Mouse (Mus musculus) liver, embryonic 14.5 days (tissue): ENCODE results near the gene Iqcf1. TPM values are rescaled to one million over a fixed set of nuclear protein-coding genes. Genes with fewer than 3 reads are reported as not detected.

ENCODE experiments used
- ATAC-seq: fragments of 200-750 bp; cut with Nextera tagmentation; 2 replicates; pipeline ENCODE4 v1.8.0; 2017; ENCODE audit warnings: moderate number of reproducible peaks, mild to moderate bottlenecking, moderate library complexity; ENCODE audit not compliant: insufficient read depth
- DNase-seq, 3 experiments: peaks; one replicate each; pipeline ENCODE4 v3.0.0-alpha.2; 2012 to 2013; ENCODE audit warnings: low read depth in 3 of 3, low spot score in 3 of 3
- H3K27ac ChIP-seq: fragments of 300-500 bp; sonication (generic); 2 replicates; pipeline ENCODE4 v1.5.1; 2014; ENCODE audit warnings: moderate library complexity, mild to moderate bottlenecking, control low read depth, inconsistent platforms
- H3K27me3 ChIP-seq: fragments of 300-500 bp; sonication (generic); 2 replicates; pipeline ENCODE4 v1.6.1; 2014; ENCODE audit warnings: mild to moderate bottlenecking, low read length, moderate library complexity; ENCODE audit not compliant: control insufficient read depth, insufficient read depth
- H3K36me3 ChIP-seq: fragments of 300-500 bp; sonication (generic); replicated peaks from 2 replicates; pipeline ENCODE4 v1.6.1; 2014; ENCODE audit warnings: low read depth; ENCODE audit not compliant: control insufficient read depth, insufficient read depth
- H3K4me1 ChIP-seq, 2 experiments: fragments of 200-500 bp in 1 of 2; fragments of 300-500 bp in 1 of 2; sonication (generic) in 1 of 2; replicated peaks; 2 replicates each; pipeline ENCODE4 v1.6.1; 2012 to 2014; ENCODE audit warnings: antibody characterized with exemption in 1 of 2, inconsistent platforms in 1 of 2, low read length in 1 of 2; ENCODE audit not compliant: control insufficient read depth in 2 of 2, insufficient read depth in 2 of 2
- H3K4me2 ChIP-seq: fragments of 300-500 bp; sonication (generic); 2 replicates; pipeline ENCODE4 v1.6.1; 2014; ENCODE audit warnings: low read depth, mild to moderate bottlenecking, control low read depth, moderate library complexity
- H3K4me3 ChIP-seq, 2 experiments: fragments of 200-500 bp in 1 of 2; fragments of 300-500 bp in 1 of 2; sonication (generic) in 1 of 2; 2 replicates each; pipeline ENCODE4 v1.5.1; 2012 to 2014; ENCODE audit warnings: low read depth in 2 of 2, low read length in 2 of 2, mild to moderate bottlenecking in 2 of 2, control low read depth in 1 of 2, inconsistent platforms in 1 of 2, moderate library complexity in 1 of 2; ENCODE audit not compliant: insufficient read depth in 1 of 2
- H3K9ac ChIP-seq: fragments of 300-500 bp; sonication (generic); replicated peaks from 2 replicates; pipeline ENCODE4 v1.6.1; 2014; ENCODE audit warnings: mild to moderate bottlenecking, control low read depth, moderate library complexity
- H3K9me3 ChIP-seq: fragments of 300-500 bp; sonication (generic); 2 replicates; pipeline ENCODE4 v1.6.1; 2016; ENCODE audit warnings: low read length, mixed read lengths; ENCODE audit not compliant: control insufficient read depth
- CTCF ChIP-seq: IDR thresholded peaks from 2 replicates; pipeline ENCODE4 v1.5.1; 2016; ENCODE audit warnings: antibody characterized with exemption, low read depth, control low read depth
- EP300 ChIP-seq: IDR thresholded peaks from 2 replicates; pipeline ENCODE4 v1.6.1; 2016; ENCODE audit warnings: antibody characterized with exemption, low read depth
- WGBS: fragments of 180-500 bp; shearing (Covaris S2); extraction: QIAGEN DNeasy Blood & Tissue Kit; methylation state at CpG from one replicate; pipeline ENCODE4 v1.1.7; 2014; ENCODE audit not compliant: insufficient replicate concordance; 5-methylcytosine and 5-hydroxymethylcytosine counted together
- polyA plus RNA-seq, 2 experiments: library from polyadenylated mRNA; depleted of rRNA in 1 of 2; stranded (reverse) in 1 of 2; unstranded in 1 of 2; fragments of >200 nt; fragmentation: Nextera tagmentation in 1 of 2; extraction: Ambion mirVana in 1 of 2; gene quantifications; 2 replicates each; pipeline versions ENCODE4 v1.2.1 to v1.2.3; 2012 to 2014

Iqcf1 gene
- polyA plus RNA-seq, 2 experiments: not detected

- no peak overlapping the region for H3K4me3 ChIP-seq
- H3K36me3 ChIP-seq: no peaks in the 10 kb centered on the region
- no peak for TF ChIP-seq EP300
- no peak for TF ChIP-seq CTCF
- no peaks in the 10 kb centered on the region for H3K27me3 ChIP-seq
- H3K27ac ChIP-seq: no peak overlapping the region
- H3K9ac ChIP-seq: no peak overlapping the region
- ATAC-seq (no peak), DNase-seq (no peak)
- WGBS: 53% methylated on average over 5 of the region's 5 CpGs
- H3K4me1 ChIP-seq: peaks cover 6 to 12% of the 10 kb centered on the region in 2 experiments; a peak in 3 of 4 replicates
- H3K4me2 ChIP-seq: no peak overlapping the region
- no peaks in the 10 kb centered on the region for H3K9me3 ChIP-seq
Observed at GRCm38 (mm10) chr9:106473753-106474105, 26.0 kb upstream of the Iqcf1 start.

GRCm38 (mm10) chr9:106474456-106474855, 25.3 kb upstream of the Iqcf1 start:
- H3K4me1 ChIP-seq: peaks cover 6 to 12% of the 10 kb centered on the region in 2 experiments; a peak in 3 of 4 replicates
- H3K27me3 ChIP-seq: no peaks in the 10 kb centered on the region
- WGBS: 4% methylated on average over 6 of the region's 6 CpGs

DNA sequence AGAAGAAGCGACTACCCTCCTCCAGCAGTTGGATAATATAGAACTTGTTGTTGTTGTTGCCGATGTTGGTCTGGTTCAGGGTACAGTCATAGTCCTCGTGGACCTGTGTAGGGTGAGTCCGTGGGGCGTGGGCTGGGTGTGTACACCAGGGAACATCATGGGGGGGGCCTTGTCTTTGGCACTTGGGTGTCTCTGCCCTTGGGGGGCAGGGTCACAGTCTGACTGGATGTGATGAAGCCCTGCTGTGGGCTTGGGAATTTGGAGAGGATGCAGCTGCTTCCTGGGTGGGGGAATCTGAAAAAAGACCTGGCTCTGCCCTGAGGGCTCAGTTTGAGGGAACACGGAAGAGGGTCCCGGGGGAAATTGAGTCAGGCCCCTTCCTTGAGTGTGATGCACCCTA, 24.7 kb upstream of the Iqcf1 start:
- no peak overlapping the region for H3K4me2 ChIP-seq
- H3K9ac ChIP-seq: no peak overlapping the region
- no peaks in the 10 kb centered on the region for H3K27me3 ChIP-seq
- no peaks in the 10 kb centered on the region for H3K36me3 ChIP-seq
- no peaks in the 10 kb centered on the region for H3K9me3 ChIP-seq
- DNase-seq: no peak
- no peak for TF ChIP-seq EP300
- no peak for TF ChIP-seq CTCF
- no peak for ATAC-seq
- peaks cover 6 to 12% of the 10 kb centered on the region in 2 experiments; a peak in 3 of 4 replicates for H3K4me1 ChIP-seq
- 61% methylated on average over 7 of the region's 7 CpGs for WGBS
- no peak overlapping the region for H3K27ac ChIP-seq
- H3K4me3 ChIP-seq: no peak overlapping the region

More at GRCm38 (mm10) chr9:106474456-106474855, 25.3 kb upstream of the Iqcf1 start:
- peak; percentile 86 for TF ChIP-seq CTCF
- TF ChIP-seq EP300: no peak
- Histone ChIP-seq H3K4me3 (no peak overlapping the region), H3K9me3 (no peaks in the 10 kb centered on the region), H3K27ac (no peak overlapping the region), H3K4me2 (no peak overlapping the region), H3K36me3 (no peaks in the 10 kb centered on the region), H3K9ac (no peak overlapping the region)
- ATAC-seq (no peak), DNase-seq (peak in 2 of 3 experiments; percentile 40 to 44)

- H3K4me1 ChIP-seq: peaks cover 6 to 12% of the 10 kb centered on the region in 2 experiments; a peak in 3 of 4 replicates
- WGBS: 68% methylated on average over 10 of the region's 10 CpGs
- H3K36me3 ChIP-seq: no peaks in the 10 kb centered on the region
- H3K27me3 ChIP-seq: no peaks in the 10 kb centered on the region
- DNase-seq: no peak
- peak within 1 kb of the TSS in 1 of 2 experiments; percentile 25; a peak in 2 of 4 replicates for H3K4me3 ChIP-seq
- H3K27ac ChIP-seq: no peak within 1 kb of the TSS
- peak within 1 kb of the TSS; percentile 92 for H3K4me2 ChIP-seq
- no peak within 1 kb of the TSS for H3K9ac ChIP-seq
- ATAC-seq: no peak
- TF ChIP-seq EP300 (no peak), CTCF (no peak)
- no peaks in the 10 kb centered on the region for H3K9me3 ChIP-seq
Observed at GRCm38 (mm10) chr9:106475663-106476001, 24.1 kb upstream of the Iqcf1 start, which contains the start of gene Rrp9. Rrp9 (plus strand) TSS chr9:106475963.

DNA sequence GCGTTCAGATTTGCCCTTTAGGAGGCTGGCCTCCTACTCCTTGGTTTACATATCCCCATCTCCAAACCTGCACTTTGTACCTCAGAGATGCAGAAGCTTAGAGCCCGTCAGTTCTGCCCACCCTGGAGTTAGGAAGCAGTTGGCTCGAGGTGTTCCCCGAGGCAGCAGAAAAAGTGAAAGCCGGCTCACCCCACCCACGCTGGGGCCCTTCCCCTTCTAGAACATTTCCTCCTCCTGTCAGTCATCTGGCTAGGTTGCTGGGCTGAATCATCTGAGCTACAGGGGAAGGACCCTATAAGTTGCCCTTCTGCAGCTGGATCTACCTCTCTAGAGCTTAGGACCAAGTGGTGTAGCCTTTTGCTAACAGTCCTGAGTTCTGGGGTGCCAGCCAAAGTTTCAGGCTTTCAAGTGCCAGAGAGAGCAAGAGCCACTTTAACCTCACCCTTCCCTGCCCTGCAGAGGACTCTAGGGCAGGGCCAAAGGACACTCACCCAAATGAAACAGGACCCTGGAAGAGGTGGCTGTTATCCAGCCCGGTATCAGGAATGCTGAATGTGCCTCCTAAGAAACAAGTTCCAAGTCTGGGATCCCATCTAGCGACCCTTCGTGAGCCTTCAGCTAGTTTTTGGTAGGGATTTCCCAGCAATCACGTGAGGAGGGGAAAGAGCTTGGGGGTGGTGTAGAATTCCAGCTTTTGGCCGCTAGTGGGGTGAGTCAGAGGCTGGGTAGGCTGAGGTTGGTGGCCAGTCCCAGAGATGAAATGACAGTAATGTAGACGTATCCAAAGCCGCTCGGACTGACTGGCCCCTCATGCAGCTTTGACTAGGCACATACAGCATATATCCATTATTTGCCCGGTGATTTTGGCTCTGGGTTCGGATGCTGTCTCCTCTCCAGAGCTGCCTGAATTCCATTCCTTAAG, 23.5 kb upstream of the Iqcf1 start:
- peak overlapping the region in 1 of 2 experiments; percentile 25; a peak in 2 of 4 replicates for H3K4me3 ChIP-seq
- H3K9me3 ChIP-seq: no peaks in the 10 kb centered on the region
- peaks cover 6 to 12% of the 10 kb centered on the region in 2 experiments; a peak in 3 of 4 replicates for H3K4me1 ChIP-seq
- no peak for TF ChIP-seq EP300
- H3K27me3 ChIP-seq: no peaks in the 10 kb centered on the region
- peak; percentile 7; the same call in 1 of the 2 replicates for ATAC-seq
- 16% methylated on average over 16 of the region's 16 CpGs for WGBS
- DNase-seq: no peak
- H3K36me3 ChIP-seq: no peaks in the 10 kb centered on the region
- H3K4me2 ChIP-seq: peak overlapping the region; percentile 92
- no peak overlapping the region for H3K9ac ChIP-seq
- H3K27ac ChIP-seq: no peak overlapping the region
